Mouse (Mus musculus) MEL (cell line): ENCODE results near the gene Mmd. TPM values are rescaled to one million over a fixed set of nuclear protein-coding genes. Genes with fewer than 3 reads are reported as not detected.

Source experiments
- DNase-seq: peaks from one replicate; pipeline ENCODE4 v3.0.0; 2011; ENCODE audit warnings: low read depth, low spot score
- H3K27ac ChIP-seq: 2 replicates; pipeline ENCODE4 v1.5.1; 2012; ENCODE audit warnings: low read depth, mild to moderate bottlenecking, control low read depth, low read length, moderate library complexity; ENCODE audit not compliant: control insufficient read depth
- H3K27me3 ChIP-seq, 2 experiments: fragments of 150-350 bp in 1 of 2; sonication (generic) in 1 of 2; 2 replicates each; pipeline ENCODE4 v1.6.1; 2012; ENCODE audit warnings: low read length in 2 of 2, mild to moderate bottlenecking in 2 of 2, improper control_type of control experiment in 1 of 2, moderate library complexity in 1 of 2; ENCODE audit not compliant: insufficient read depth in 2 of 2, control insufficient read depth in 1 of 2
- H3K36me3 ChIP-seq, 2 experiments: 2 replicates each; pipeline ENCODE4 v1.6.1; 2012 to 2014; ENCODE audit warnings: low read length in 2 of 2, improper control_type of control experiment in 1 of 2, inconsistent platforms in 1 of 2, mild to moderate bottlenecking in 1 of 2; ENCODE audit not compliant: insufficient read depth in 2 of 2, control insufficient read depth in 1 of 2
- H3K4me1 ChIP-seq, 2 experiments: fragments of 150-350 bp in 1 of 2; sonication (generic) in 1 of 2; 2 replicates each; pipeline ENCODE4 v1.6.1; 2012; ENCODE audit warnings: low read length in 2 of 2, improper control_type of control experiment in 1 of 2, mild to moderate bottlenecking in 1 of 2; ENCODE audit not compliant: insufficient read depth in 2 of 2, control insufficient read depth in 1 of 2
- H3K4me3 ChIP-seq, 2 experiments: fragments of 150-350 bp in 1 of 2; sonication (generic) in 1 of 2; 2 replicates each; pipeline ENCODE4 v1.5.1; 2012; ENCODE audit warnings: low read depth in 2 of 2, low read length in 2 of 2, mild to moderate bottlenecking in 2 of 2, moderate library complexity in 2 of 2, control low read depth in 1 of 2, improper control_type of control experiment in 1 of 2; ENCODE audit not compliant: control insufficient read depth in 1 of 2, insufficient read depth in 1 of 2
- H3K79me2 ChIP-seq: 2 replicates; pipeline ENCODE4 v1.6.1; 2012; ENCODE audit warnings: mild to moderate bottlenecking, low read length, moderate library complexity; ENCODE audit not compliant: control insufficient read depth, poor library complexity, insufficient read depth
- H3K9ac ChIP-seq: 2 replicates; pipeline ENCODE4 v1.6.1; 2012; ENCODE audit warnings: low read depth, mild to moderate bottlenecking, control low read depth, low read length, moderate library complexity; ENCODE audit not compliant: control insufficient read depth, poor library complexity, severe bottlenecking
- H3K9me3 ChIP-seq: fragments of 150-350 bp; sonication (generic); replicated peaks from 2 replicates; pipeline ENCODE4 v1.6.1; 2012; ENCODE audit warnings: mild to moderate bottlenecking, low read length, improper control_type of control experiment, moderate library complexity; ENCODE audit not compliant: insufficient read depth
- CHD2 ChIP-seq: IDR thresholded peaks from 2 replicates; pipeline ENCODE4 v1.6.1; 2011; ENCODE audit warnings: low read length, improper control_type of control experiment
- CTCF ChIP-seq, 3 experiments: IDR thresholded peaks in 2 of 3; conservative IDR thresholded peaks in 1 of 3; 2 replicates each; pipeline ENCODE4 v1.5.1; 2011 to 2012; ENCODE audit warnings: low read length in 3 of 3, low read depth in 2 of 3, mild to moderate bottlenecking in 2 of 3, improper control_type of control experiment in 1 of 3, inconsistent platforms in 1 of 3, mixed read lengths in 1 of 3, moderate library complexity in 1 of 3; ENCODE audit not compliant: control insufficient read depth in 1 of 3, insufficient read depth in 1 of 3, poor library complexity in 1 of 3, severe bottlenecking in 1 of 3
- EP300 ChIP-seq, 2 experiments: IDR thresholded peaks; 2 replicates each; pipeline ENCODE4 v1.6.1; 2011; ENCODE audit warnings: improper control_type of control experiment in 2 of 2, low read length in 2 of 2, low read depth in 1 of 2, mild to moderate bottlenecking in 1 of 2
- GABPA ChIP-seq: IDR thresholded peaks from 2 replicates; pipeline ENCODE4 v1.6.1; 2012; ENCODE audit warnings: low read depth, mild to moderate bottlenecking, inconsistent platforms, low read length, improper control_type of control experiment, moderate library complexity
- KAT2A ChIP-seq: conservative IDR thresholded peaks from 2 replicates; pipeline ENCODE4 v1.6.1; 2012; ENCODE audit warnings: low read depth, low read length, improper control_type of control experiment, inconsistent platforms
- MAX ChIP-seq: IDR thresholded peaks from 2 replicates; pipeline ENCODE4 v1.6.1; 2011; ENCODE audit warnings: low read length, improper control_type of control experiment
- MAZ ChIP-seq: IDR thresholded peaks from 2 replicates; pipeline ENCODE4 v1.6.1; 2012; ENCODE audit warnings: low read depth, mild to moderate bottlenecking, inconsistent platforms, low read length, improper control_type of control experiment
- MEF2A ChIP-seq: IDR thresholded peaks from 2 replicates; pipeline ENCODE4 v1.6.1; 2014; ENCODE audit warnings: low read depth, mild to moderate bottlenecking, inconsistent platforms, low read length, improper control_type of control experiment; ENCODE audit not compliant: poor library complexity, insufficient replicate concordance, severe bottlenecking; ENCODE audit errors: extremely low read depth
- MYB ChIP-seq: IDR thresholded peaks from 2 replicates; pipeline ENCODE4 v1.6.1; 2011; ENCODE audit warnings: mild to moderate bottlenecking, low read depth, low read length, improper control_type of control experiment
- NELFE ChIP-seq: IDR thresholded peaks from 2 replicates; pipeline ENCODE4 v1.6.1; 2011; ENCODE audit warnings: low read depth, low read length, improper control_type of control experiment
- NRF1 ChIP-seq: IDR thresholded peaks from 2 replicates; pipeline ENCODE4 v1.6.1; 2014; ENCODE audit warnings: low read depth, mild to moderate bottlenecking, inconsistent platforms, low read length, improper control_type of control experiment, moderate library complexity; ENCODE audit not compliant: poor library complexity, insufficient read depth, severe bottlenecking
- POLR2A ChIP-seq, 2 experiments: IDR thresholded peaks; 2 replicates each; pipeline ENCODE4 v1.6.1; 2011 to 2012; ENCODE audit warnings: low read length in 2 of 2, mild to moderate bottlenecking in 2 of 2, control low read depth in 1 of 2, improper control_type of control experiment in 1 of 2, low read depth in 1 of 2, moderate library complexity in 1 of 2; ENCODE audit not compliant: control insufficient read depth in 1 of 2, insufficient read depth in 1 of 2, poor library complexity in 1 of 2
- POLR2AphosphoS5 ChIP-seq: IDR thresholded peaks from 2 replicates; pipeline ENCODE4 v1.6.1; 2012; ENCODE audit warnings: low read depth, borderline replicate concordance, mild to moderate bottlenecking, inconsistent platforms, low read length, moderate library complexity, mixed read lengths
- RAD21 ChIP-seq: IDR thresholded peaks from 2 replicates; pipeline ENCODE4 v1.6.1; 2011; ENCODE audit warnings: mild to moderate bottlenecking, low read depth, low read length, improper control_type of control experiment
- RCOR1 ChIP-seq: IDR thresholded peaks from 2 replicates; pipeline ENCODE4 v1.6.1; 2012; ENCODE audit warnings: low read depth, mild to moderate bottlenecking, inconsistent platforms, low read length, improper control_type of control experiment
- SIN3A ChIP-seq: IDR thresholded peaks from 2 replicates; pipeline ENCODE4 v1.6.1; 2012; ENCODE audit warnings: low read length, improper control_type of control experiment, inconsistent platforms
- SMC3 ChIP-seq: IDR thresholded peaks from 2 replicates; pipeline ENCODE4 v1.6.1; 2011; ENCODE audit warnings: low read depth, low read length, improper control_type of control experiment
- TAL1 ChIP-seq: IDR thresholded peaks from 2 replicates; pipeline ENCODE4 v1.6.1; 2012; ENCODE audit warnings: mild to moderate bottlenecking, inconsistent platforms, low read length, moderate library complexity, mixed read lengths
- UBTF ChIP-seq: IDR thresholded peaks from 2 replicates; pipeline ENCODE4 v1.6.1; 2012; ENCODE audit warnings: low read depth, mild to moderate bottlenecking, inconsistent platforms, low read length, improper control_type of control experiment, moderate library complexity, borderline replicate concordance; ENCODE audit not compliant: insufficient read depth
- USF1 ChIP-seq: IDR thresholded peaks from 2 replicates; pipeline ENCODE4 v1.6.1; 2014; ENCODE audit warnings: low read depth, mild to moderate bottlenecking, inconsistent platforms, low read length, improper control_type of control experiment, moderate library complexity
- USF2 ChIP-seq, 2 experiments: IDR thresholded peaks; 2 replicates each; pipeline ENCODE4 v1.6.1; 2011 to 2012; ENCODE audit warnings: improper control_type of control experiment in 2 of 2, low read length in 2 of 2, borderline replicate concordance in 1 of 2, inconsistent platforms in 1 of 2, low read depth in 1 of 2, mild to moderate bottlenecking in 1 of 2; ENCODE audit not compliant: insufficient read depth in 1 of 2
- ZC3H11A ChIP-seq: IDR thresholded peaks from 2 replicates; pipeline ENCODE4 v1.6.1; 2012; ENCODE audit warnings: low read depth, mild to moderate bottlenecking, inconsistent platforms, low read length, improper control_type of control experiment
- polyA plus RNA-seq, 2 experiments: library from polyadenylated mRNA; stranded (reverse) in 1 of 2; unstranded in 1 of 2; fragments of >175 nt in 1 of 2; fragments of >200 nt in 1 of 2; gene quantifications; 2 replicates each; pipeline versions ENCODE4 v1.2.1 to v1.2.4; 2012; ENCODE audit warnings: low replicate concordance in 2 of 2, low read depth in 1 of 2; ENCODE audit not compliant: insufficient read length in 2 of 2, insufficient read depth in 1 of 2, missing spikeins in 1 of 2
- total RNA-seq: library from RNA; depleted of rRNA; stranded (reverse); fragments of 300-350 nt; gene quantifications from 2 replicates; pipeline ENCODE4 v1.2.3, GENCODE M21; 2012

Mmd gene
- total and polyA plus RNA-seq, 3 experiments = 7.4 to 15.5 TPM; not detected in 1

GRCm38 (mm10) chr11:90284079-90284478 lies 34.8 kb downstream of the Mmd start (continued):
- TF ChIP-seq MEF2A = no peak
- no peak for TF ChIP-seq MAZ
- TF ChIP-seq RCOR1 = peak; percentile 75
- TF ChIP-seq NRF1 = no peak
- no peak for TF ChIP-seq USF2 (IDR thresholded peaks at IDR 0.05; ENCODE audit: borderline replicate concordance in 1 of 2, insufficient read depth in 1 of 2, low read depth in 1 of 2, low read length in 2 of 2)
- TF ChIP-seq ZC3H11A = no peak
- TF ChIP-seq MYB = 0 out of 2 replicates have a peak, but pooled peaks have one; percentile 15
- TF ChIP-seq UBTF = no peak
- no peak for TF ChIP-seq CHD2

- peaks cover 19 to 37% of the 10 kb centered on the region in 2 experiments for H3K4me1 ChIP-seq
- H3K79me2 ChIP-seq = no peaks in the 10 kb centered on the region
- H3K27ac ChIP-seq = no peak overlapping the region
- no peak for TF ChIP-seq SMC3
- no peak for TF ChIP-seq KAT2A
- TF ChIP-seq NELFE = no peak
- TF ChIP-seq MEF2A = no peak
- no peak for TF ChIP-seq SIN3A
- TF ChIP-seq EP300 (IDR thresholded peaks at IDR 0.05; ENCODE audit: low read depth in 1 of 2, low read length in 2 of 2) = no peak
- TF ChIP-seq CTCF (IDR thresholded peaks at IDR 0.05 in 2 of 3, conservative IDR thresholded peaks at IDR 0.05 in 1 of 3; ENCODE audit: control insufficient read depth in 1 of 3, insufficient read depth in 1 of 3, low read depth in 2 of 3, low read length in 3 of 3, poor library complexity in 1 of 3, severe bottlenecking in 1 of 3) = no peak
- TF ChIP-seq MAZ = no peak
- TF ChIP-seq MAX = no peak
- TF ChIP-seq POLR2A (IDR thresholded peaks at IDR 0.05; ENCODE audit: control insufficient read depth in 1 of 2, insufficient read depth in 1 of 2, low read depth in 1 of 2, low read length in 2 of 2, poor library complexity in 1 of 2) = no peak
- no peak for TF ChIP-seq TAL1
- TF ChIP-seq ZC3H11A = no peak
- no peak for TF ChIP-seq POLR2AphosphoS5
- no peak for TF ChIP-seq USF1
- TF ChIP-seq RCOR1 = no peak
- TF ChIP-seq GABPA = no peak
- TF ChIP-seq CHD2 = no peak
- TF ChIP-seq NRF1 = no peak
- no peak for TF ChIP-seq RAD21
- no peak for TF ChIP-seq MYB
- H3K9me3 ChIP-seq = no peaks in the 10 kb centered on the region
- no peak overlapping the region for H3K9ac ChIP-seq
- DNase-seq = peak; percentile 27
- no peak overlapping the region for H3K4me3 ChIP-seq
- H3K27me3 ChIP-seq = no peaks in the 10 kb centered on the region
- peaks cover 0 to 33% of the 10 kb centered on the region in 2 experiments; a peak in 2 of 4 replicates for H3K36me3 ChIP-seq
Measured at GRCm38 (mm10) chr11:90284623-90285022, 35.4 kb downstream of the Mmd start.
